Mouse (Mus musculus): ENCODE data around the gene Ssr3.

Gene Ssr3

GRCm38 (mm10) chr3:65374729-65375128, 17.7 kb downstream of the Ssr3 start:
- no peak for DNase-seq (ENCODE audit: low read depth, low spot score)

- DNase-seq (ENCODE audit: low read depth, low spot score) = no peak
Measured at GRCm38 (mm10) chr3:65373594-65374182, 18.7 kb downstream of the Ssr3 start.

GRCm38 (mm10) chr3:65372552-65372951, 19.9 kb downstream of the Ssr3 start:
- no peak for DNase-seq (ENCODE audit: low read depth, low spot score)

GRCm38 (mm10) chr3:65367944-65368343, 24.5 kb downstream of the Ssr3 start:
- no peak for DNase-seq (ENCODE audit: low read depth, low spot score)

- no peak for DNase-seq (ENCODE audit: low read depth, low spot score)
Measured at GRCm38 (mm10) chr3:65365921-65366710, 26.3 kb downstream of the Ssr3 start.

GRCm38 (mm10) chr3:65365184-65365583, 27.2 kb downstream of the Ssr3 start:
- no peak for DNase-seq (ENCODE audit: low read depth, low spot score)

- DNase-seq (ENCODE audit: low read depth, low spot score) = no peak
Measured at GRCm38 (mm10) chr3:65363438-65363837, 29.0 kb downstream of the Ssr3 start.

- DNase-seq (ENCODE audit: low read depth, low spot score) = no peak
Measured at GRCm38 (mm10) chr3:65360163-65360969, 32.1 kb downstream of the Ssr3 start.

GRCm38 (mm10) chr3:65358841-65359240, 33.6 kb downstream of the Ssr3 start:
- no peak for DNase-seq (ENCODE audit: low read depth, low spot score)

GRCm38 (mm10) chr3:65358275-65358674, 34.1 kb downstream of the Ssr3 start:
- no peak for DNase-seq (ENCODE audit: low read depth, low spot score)

GRCm38 (mm10) chr3:65355479-65355878, 36.9 kb downstream of the Ssr3 start:
- DNase-seq (ENCODE audit: low read depth, low spot score) = no peak

- no peak for DNase-seq (ENCODE audit: low read depth, low spot score)
Measured at GRCm38 (mm10) chr3:65353263-65354037, 39.0 kb downstream of the Ssr3 start.

GRCm38 (mm10) chr3:65352278-65353127, 39.9 kb downstream of the Ssr3 start:
- no peak for DNase-seq (ENCODE audit: low read depth, low spot score)

- DNase-seq (ENCODE audit: low read depth, low spot score) = no peak
Measured at GRCm38 (mm10) chr3:65346176-65346575, 46.2 kb downstream of the Ssr3 start.

- no peak for DNase-seq (ENCODE audit: low read depth, low spot score)
Measured at GRCm38 (mm10) chr3:65340173-65340951, 52.1 kb downstream of the Ssr3 start.

GRCm38 (mm10) chr3:65337835-65338464, 54.5 kb downstream of the Ssr3 start:
- DNase-seq (ENCODE audit: low read depth, low spot score) = no peak
